Mouse (Mus musculus): ENCODE measurements at regions not wholly inside any gene's neighbourhood (a gene's known extent, or its start where the extent isn't known, plus 50 kb on each side); places are given as distances from the start of the nearest gene placed in this dataset.

DNA sequence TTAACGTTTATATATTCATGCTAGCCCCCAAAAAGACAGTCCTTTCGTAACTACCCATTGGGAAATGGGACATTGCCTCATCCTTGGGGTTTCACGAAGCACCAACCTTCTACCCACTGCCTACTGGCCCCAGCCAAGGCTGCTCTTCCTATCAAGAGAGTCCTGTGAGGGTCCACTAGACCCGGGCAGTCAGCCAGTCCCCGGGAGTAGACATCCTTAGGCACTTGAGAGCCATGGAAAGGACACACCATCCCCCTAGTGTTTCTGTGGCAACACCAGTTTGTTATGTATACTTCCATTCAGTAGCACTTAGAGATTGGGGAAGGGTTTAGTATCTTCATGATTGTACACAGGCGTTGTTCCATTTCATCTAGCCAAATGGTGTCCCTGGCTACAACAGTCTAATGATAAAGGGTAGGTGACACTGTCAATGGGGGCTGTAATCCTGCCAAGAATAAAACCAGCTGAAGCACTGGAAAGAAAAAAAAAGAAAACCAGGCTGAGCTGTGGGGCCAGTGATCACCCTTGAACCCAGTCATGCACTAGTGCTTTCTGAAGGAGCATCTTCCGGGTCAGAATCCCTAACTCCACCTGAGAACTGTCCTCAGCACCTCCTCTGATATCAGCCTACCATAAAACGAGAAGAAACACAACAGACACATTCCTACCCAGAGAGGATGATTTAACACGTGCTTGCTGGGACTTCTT is 108.2 kb downstream of the Tomm20 start:
- Histone ChIP-seq H3K27me3 (replicated peaks) (no peaks in the 10 kb centered on the region), H3K4me1 (peaks cover 37% of the 10 kb centered on the region), H3K4me2 (no peak overlapping the region), H3K9ac (no peak overlapping the region), H3K9me3 (no peaks in the 10 kb centered on the region), H3K4me3 (no peak overlapping the region), H3K36me3 (replicated peaks) (no peaks in the 10 kb centered on the region), H3K27ac (no peak overlapping the region)
- WGBS: 77% methylated on average over 9 of the region's 9 CpGs
- no peak for ATAC-seq (replicated peaks)

DNA sequence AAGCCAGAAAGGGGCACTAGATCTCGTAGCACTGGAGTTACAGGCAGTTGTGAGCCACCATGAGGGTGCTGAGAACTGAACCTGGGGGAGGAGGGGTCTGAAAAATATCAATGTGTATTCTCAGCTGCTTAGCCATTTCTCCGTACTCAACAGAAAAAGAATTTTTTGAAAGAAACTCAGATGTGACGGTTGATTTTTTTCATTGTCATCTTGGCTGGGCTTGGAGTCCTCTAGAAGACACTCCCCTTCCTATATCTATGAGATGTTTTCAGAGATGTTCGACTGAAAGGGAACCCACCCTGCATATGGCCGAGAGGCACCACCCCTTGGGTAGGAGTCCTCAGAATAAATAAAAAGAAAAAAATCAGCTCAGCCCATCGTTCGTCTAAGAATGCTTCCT is 110.1 kb downstream of the Tomm20 start:
- 86% methylated on average over 7 of the region's 7 CpGs for WGBS
- no peak for ATAC-seq (replicated peaks)

DNA sequence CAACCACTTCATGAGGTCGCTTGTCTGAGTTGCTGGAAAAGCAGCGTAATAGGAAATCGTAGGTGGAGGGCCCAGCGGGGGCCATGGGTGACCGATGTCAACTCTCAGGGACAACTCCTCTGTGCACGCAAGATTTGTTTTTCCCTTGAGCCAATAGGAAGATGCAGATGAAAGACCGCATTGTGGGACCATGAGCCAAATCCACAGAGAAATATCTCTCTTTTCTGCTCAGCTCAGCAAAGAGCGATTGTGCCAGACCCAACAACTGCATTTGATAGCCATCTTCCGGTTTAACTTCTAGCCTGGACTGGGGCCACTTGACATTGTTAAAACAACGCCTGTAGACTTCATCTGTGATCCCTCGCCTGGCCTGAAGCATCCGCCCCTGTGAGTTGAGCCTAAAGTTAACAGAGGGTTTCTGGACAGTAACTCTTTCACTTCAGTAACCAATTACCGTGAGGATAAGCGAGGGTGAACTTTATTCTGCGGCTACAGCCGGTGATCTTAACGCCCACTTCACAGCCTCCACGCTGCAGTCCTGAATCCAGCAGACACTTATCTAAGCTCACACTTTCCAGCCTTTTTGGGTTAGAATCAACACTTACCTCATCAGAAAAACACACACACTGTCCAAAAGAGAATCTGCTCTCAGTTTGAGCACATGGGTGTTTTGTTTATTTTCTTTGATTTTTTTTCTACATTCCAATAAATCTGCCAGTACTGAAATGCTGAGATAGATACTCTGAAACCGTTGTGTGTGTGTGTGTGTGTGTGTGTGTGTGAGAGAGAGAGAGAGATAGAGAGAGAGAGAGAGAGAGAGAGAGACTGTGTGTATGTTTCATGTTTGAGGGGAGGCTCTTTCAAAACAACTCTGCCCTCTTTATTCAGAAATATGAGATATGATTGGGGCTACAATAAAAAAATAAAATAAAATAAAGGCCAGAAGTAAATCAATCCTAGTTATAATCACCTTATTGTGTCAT is 111.9 kb downstream of the Tomm20 start:
- H3K4me2 ChIP-seq: no peak overlapping the region
- H3K27me3 ChIP-seq (replicated peaks): no peaks in the 10 kb centered on the region
- peaks cover 22% of the 10 kb centered on the region for H3K4me1 ChIP-seq
- whole genome bisulfite sequencing: 64% methylated on average over 19 of the region's 19 CpGs
- no peak for ATAC-seq (replicated peaks)
- no peak overlapping the region for H3K9ac ChIP-seq
- H3K27ac ChIP-seq: peak overlapping the region; percentile 45
- no peaks in the 10 kb centered on the region for H3K9me3 ChIP-seq
- no peak overlapping the region for H3K4me3 ChIP-seq
- H3K36me3 ChIP-seq (replicated peaks): no peaks in the 10 kb centered on the region

More for the DNA sequence above, 110.1 kb downstream of the Tomm20 start:
- Histone ChIP-seq H3K27ac (no peak overlapping the region), H3K4me2 (no peak overlapping the region), H3K4me3 (no peak overlapping the region), H3K9ac (no peak overlapping the region), H3K27me3 (replicated peaks) (no peaks in the 10 kb centered on the region), H3K9me3 (no peaks in the 10 kb centered on the region), H3K36me3 (replicated peaks) (no peaks in the 10 kb centered on the region), H3K4me1 (peaks cover 37% of the 10 kb centered on the region)

DNA sequence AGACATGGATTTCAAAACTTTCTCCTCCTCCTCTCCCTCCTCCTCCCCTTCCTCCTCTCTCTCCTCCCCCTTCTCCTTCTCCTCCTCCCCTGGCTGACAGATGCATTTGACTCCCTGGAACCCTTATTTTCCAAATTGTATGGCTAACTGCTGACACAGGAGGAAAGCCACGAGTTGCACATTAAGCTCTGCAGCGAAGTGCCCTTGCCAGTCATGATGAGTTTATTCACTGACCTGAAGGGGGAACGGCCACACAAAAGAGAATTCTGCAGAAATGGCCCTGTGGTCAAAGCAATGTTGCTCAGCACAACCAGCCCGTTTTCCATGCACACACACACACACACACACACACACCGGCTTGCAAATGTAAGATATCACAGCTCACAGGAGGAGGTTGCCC is 112.6 kb downstream of the Tomm20 start:
- no peak for ATAC-seq (replicated peaks)
- H3K4me1 ChIP-seq: peaks cover 21% of the 10 kb centered on the region
- no peaks in the 10 kb centered on the region for H3K27me3 ChIP-seq (replicated peaks)
- no peaks in the 10 kb centered on the region for H3K9me3 ChIP-seq
- no peak overlapping the region for H3K4me3 ChIP-seq
- no peaks in the 10 kb centered on the region for H3K36me3 ChIP-seq (replicated peaks)
- peak overlapping the region; percentile 45 for H3K27ac ChIP-seq
- H3K9ac ChIP-seq: no peak overlapping the region
- no peak overlapping the region for H3K4me2 ChIP-seq
- WGBS: 31% methylated on average over 5 of the region's 5 CpGs

DNA sequence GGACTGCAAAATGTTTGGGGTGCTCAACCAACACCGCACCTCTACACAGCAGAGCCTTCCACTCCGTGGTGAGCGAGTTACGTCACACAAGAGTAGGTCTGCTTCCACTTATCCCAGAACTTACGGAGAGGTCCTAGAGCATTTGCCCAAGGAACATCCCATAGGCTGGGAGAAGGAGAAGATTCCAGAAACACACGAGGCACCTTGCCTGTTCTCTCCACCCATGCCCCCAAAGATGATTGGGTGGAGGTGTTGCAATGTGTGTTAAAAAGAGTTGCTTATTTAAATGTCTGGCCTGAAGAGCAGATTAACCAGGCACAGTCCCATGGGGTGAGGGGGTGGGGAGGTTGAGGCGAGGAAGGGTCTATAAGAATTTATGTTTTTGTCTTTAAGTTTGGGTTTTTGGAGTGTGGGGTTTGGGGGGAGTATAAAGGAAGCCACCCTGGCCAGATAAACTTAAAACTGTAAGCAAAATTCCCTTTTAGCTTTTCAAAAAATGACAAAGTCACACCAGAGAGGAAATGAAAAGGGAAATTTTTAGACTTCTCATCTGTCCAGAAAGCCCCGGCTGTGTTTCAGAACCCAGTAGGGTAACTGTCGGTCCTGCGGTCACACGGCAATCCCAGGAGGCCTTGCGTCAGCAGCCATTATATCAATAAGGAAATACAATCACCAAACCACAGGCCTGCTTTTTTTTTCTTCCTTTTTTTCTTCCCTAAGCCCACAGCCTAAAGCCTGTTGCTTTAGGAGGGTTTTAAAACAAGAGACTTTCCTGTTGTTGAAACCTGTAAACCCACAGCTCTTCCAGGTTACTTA is 113.3 kb downstream of the Tomm20 start:
- Histone ChIP-seq H3K4me2 (no peak overlapping the region), H3K9ac (no peak overlapping the region), H3K27me3 (replicated peaks) (no peaks in the 10 kb centered on the region), H3K9me3 (no peaks in the 10 kb centered on the region), H3K4me3 (no peak overlapping the region), H3K36me3 (replicated peaks) (no peaks in the 10 kb centered on the region), H3K27ac (no peak overlapping the region), H3K4me1 (peaks cover 24% of the 10 kb centered on the region)
- ATAC-seq (replicated peaks): no peak
- WGBS: 68% methylated on average over 12 of the region's 12 CpGs

DNA sequence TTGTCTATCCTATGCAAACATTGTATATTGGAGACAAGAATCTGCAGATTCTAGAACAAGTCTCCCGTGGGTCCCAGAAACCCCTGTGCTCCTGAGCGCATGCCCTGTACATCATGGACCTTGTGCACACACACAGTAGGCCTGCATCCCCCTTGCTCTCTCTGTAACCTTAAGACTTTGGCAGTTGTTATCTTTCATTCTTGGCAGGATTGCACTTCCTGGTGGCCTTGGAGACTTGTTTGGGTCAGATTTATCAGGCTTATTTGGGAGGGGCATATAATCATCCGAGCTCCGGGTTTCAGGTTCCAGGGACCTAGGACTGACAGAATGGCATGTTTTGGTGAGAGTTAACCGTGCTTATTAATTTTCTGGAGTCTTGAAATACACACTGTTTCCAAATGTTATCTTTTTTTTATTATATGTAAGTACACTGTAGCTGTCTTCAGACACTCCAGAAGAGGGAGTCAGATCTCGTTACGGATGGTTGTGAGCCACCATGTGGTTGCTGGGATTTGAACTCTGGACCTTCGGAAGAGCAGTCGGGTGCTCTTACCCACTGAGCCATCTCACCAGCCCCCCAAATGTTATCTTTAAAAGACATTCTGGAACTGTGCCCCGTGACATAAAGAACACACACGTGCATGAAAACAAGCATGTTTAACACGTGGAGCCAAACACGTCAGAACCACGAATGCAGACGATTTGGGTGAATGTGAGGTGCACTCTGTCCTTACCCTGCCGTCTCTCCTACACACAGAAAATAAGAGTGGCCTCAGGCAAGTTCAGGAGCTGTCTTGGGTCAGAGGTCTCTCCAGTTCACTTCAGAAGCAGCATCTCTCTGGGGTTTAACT is 114.1 kb downstream of the Tomm20 start:
- Histone ChIP-seq H3K4me2 (no peak overlapping the region), H3K36me3 (replicated peaks) (no peaks in the 10 kb centered on the region), H3K27ac (no peak overlapping the region), H3K4me1 (peaks cover 32% of the 10 kb centered on the region), H3K9me3 (no peaks in the 10 kb centered on the region), H3K4me3 (no peak overlapping the region), H3K27me3 (replicated peaks) (no peaks in the 10 kb centered on the region), H3K9ac (no peak overlapping the region)
- ATAC-seq (replicated peaks): no peak
- WGBS: 87% methylated on average over 16 of the region's 16 CpGs

DNA sequence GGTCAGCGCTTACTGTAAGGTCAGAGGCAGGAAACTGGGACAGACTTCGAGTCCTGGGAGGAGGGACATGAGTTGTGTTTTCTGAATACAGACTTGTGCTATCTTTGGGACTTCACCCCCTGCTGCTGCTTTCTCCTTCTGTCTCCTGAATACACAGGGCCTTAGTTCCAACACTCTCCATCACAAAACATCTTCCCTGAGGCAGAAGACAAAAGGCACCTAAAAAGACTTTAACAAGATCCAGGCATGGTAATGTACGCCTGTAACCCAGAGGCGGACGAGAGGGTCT is 115.5 kb downstream of the Tomm20 start:
- H3K27ac ChIP-seq: no peak overlapping the region
- no peak overlapping the region for H3K4me2 ChIP-seq
- no peak overlapping the region for H3K4me3 ChIP-seq
- H3K9ac ChIP-seq: no peak overlapping the region
- 59% methylated on average over 5 of the region's 5 CpGs for WGBS
- no peaks in the 10 kb centered on the region for H3K9me3 ChIP-seq
- no peak for ATAC-seq (replicated peaks)
- H3K36me3 ChIP-seq (replicated peaks): no peaks in the 10 kb centered on the region
- H3K27me3 ChIP-seq (replicated peaks): no peaks in the 10 kb centered on the region
- H3K4me1 ChIP-seq: peaks cover 42% of the 10 kb centered on the region

DNA sequence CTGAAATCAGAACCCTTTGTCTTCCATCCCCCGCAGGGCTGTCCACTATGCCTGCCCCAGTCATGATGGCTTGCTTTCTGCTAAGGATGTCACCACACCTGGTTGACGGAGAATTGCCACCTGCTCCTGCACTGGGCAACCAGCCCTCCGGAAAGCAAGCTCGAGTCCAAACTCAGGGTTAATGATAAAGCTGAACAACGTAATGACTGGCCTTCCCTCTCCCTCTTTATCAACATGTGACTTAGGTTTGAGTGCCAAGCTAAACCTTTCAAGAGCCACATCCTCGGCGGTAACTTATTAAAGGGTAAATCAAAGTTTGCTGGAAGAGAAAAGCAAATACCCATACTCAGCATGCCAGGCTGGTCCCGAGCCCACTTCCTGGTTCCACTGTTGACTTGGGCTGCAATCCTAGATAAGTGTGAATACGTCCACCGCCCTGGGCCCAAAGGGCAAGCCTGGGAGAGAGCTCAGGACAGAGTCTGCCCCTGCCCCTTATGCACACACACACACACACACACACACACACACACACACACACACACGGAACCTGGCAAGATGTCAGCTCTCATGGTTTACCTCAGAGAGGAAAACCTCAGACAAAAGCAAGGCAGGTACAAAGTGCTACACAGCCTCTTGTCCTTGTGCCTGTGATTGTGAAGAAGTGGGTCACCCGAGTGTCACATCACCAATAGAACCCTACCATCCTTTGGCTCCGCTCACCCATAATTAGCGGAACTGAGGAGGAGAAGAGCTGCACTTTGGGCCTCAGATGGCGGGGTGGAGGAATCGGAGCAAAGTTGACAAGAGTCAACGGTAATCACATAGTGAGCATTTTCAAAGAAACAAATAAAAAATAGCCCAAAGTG is 116.0 kb downstream of the Tomm20 start:
- Histone ChIP-seq H3K9ac (no peak overlapping the region), H3K9me3 (no peaks in the 10 kb centered on the region), H3K27ac (no peak overlapping the region), H3K4me3 (no peak overlapping the region), H3K4me2 (no peak overlapping the region), H3K27me3 (replicated peaks) (no peaks in the 10 kb centered on the region), H3K36me3 (replicated peaks) (no peaks in the 10 kb centered on the region), H3K4me1 (peaks cover 42% of the 10 kb centered on the region)
- ATAC-seq (replicated peaks): no peak
- 77% methylated on average over 17 of the region's 17 CpGs for WGBS

DNA sequence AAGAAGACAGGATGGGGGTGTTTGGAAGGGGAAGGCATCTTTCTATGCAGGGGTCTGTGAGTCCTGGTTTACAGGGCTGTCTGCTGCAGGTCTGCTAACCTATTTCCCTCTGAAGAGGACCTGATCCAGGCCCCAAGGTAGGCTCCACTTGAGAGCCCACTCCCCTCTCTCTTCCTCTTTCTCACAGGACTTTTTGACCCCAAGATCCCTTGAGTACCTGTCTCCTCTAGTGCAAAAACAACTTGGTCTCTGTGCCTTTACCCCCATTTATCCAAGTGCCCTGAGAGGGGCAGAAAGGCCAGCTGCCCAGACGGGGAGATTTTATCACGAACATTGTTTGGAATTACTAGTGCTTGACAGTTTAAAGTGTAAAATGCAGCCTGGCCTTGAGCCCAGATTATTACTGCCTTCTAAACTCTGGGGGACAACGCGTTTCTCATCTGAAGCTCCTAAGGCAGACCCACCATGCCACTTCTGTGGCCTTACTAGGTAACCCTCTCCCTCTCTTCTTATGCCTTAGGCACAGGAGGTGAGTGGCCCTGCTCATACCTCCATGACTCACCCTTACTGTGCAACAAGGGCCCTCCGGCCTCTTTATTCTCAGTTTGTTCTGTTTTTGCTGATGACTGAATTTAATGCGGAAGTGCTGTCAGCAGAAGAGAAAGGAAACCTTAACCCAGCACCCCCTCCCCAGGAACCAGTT is 117.8 kb downstream of the Tomm20 start:
- Histone ChIP-seq H3K4me3 (no peak overlapping the region), H3K4me1 (peaks cover 35% of the 10 kb centered on the region), H3K27ac (peak overlapping the region; percentile 96), H3K27me3 (replicated peaks) (no peaks in the 10 kb centered on the region), H3K9ac (no peak overlapping the region), H3K9me3 (no peaks in the 10 kb centered on the region), H3K4me2 (no peak overlapping the region), H3K36me3 (replicated peaks) (no peaks in the 10 kb centered on the region)
- WGBS: 65% methylated on average over 6 of the region's 6 CpGs
- ATAC-seq (replicated peaks): no peak

DNA sequence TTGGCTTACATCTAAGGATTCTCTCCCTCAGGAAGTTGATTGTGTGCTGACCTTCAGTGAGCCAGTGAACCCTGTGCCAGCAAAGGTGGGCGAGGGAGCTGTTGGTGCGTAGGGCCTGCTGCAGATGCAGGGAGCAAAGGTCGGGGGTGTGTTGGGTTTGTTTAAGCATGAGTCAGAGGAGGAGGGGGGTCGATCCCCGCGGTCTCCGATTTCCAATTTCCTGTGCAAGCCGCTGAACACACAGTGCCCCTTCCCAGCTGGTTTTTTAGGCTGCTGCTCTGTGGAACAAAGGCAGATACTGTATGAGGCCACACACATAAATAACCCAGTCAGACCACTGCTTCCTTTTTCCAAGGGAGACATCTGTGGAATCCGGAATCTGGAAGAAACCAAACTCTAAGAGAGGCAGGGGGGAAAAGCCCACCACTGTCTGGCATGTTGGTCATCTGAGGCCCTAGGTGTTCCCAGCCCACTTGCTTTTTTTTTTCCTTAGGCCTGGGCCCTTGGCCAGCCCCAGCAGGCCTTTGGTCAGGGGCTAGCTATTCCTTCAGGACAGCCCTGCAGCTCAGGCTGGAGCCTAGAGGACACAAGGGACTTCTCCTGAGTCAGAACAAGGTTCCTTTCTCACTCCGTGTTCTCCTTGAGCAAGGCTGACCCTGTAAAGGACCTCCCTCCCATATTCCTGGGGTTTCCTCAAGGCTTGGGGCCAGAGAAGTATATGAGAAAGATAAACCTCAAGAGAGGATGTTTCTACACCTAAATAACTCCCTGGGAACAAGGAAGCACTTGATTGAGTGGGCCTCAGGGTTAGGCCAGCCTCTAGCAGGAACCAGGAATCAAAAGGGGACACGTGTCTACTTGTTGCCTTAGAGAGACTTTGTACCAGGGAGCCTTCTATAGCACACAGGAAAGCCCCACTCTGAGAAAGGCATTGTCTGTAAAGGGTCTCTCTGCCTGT is 119.0 kb downstream of the Tomm20 start:
- Histone ChIP-seq H3K9me3 (no peaks in the 10 kb centered on the region), H3K9ac (0 out of 2 replicates have a peak overlapping the region, but pooled peaks have one; percentile 10), H3K36me3 (replicated peaks) (no peaks in the 10 kb centered on the region), H3K4me2 (peak overlapping the region; percentile 41), H3K4me1 (peaks cover 32% of the 10 kb centered on the region), H3K27ac (peak overlapping the region; percentile 96), H3K27me3 (replicated peaks) (no peaks in the 10 kb centered on the region), H3K4me3 (peak overlapping the region; percentile 7; the same call in 1 of the 2 replicates)
- ATAC-seq (replicated peaks): peak; percentile 86
- WGBS: 6% methylated on average over 11 of the region's 11 CpGs
